Mouse (Mus musculus): ENCODE results near the gene Ddx58. TPM values are rescaled to one million over a fixed set of nuclear protein-coding genes. Genes with fewer than 3 reads are reported as not detected.

Gene Ddx58
- polyA plus RNA-seq, 1 experiment from 2014 or later, result 15.0 TPM

DNA sequence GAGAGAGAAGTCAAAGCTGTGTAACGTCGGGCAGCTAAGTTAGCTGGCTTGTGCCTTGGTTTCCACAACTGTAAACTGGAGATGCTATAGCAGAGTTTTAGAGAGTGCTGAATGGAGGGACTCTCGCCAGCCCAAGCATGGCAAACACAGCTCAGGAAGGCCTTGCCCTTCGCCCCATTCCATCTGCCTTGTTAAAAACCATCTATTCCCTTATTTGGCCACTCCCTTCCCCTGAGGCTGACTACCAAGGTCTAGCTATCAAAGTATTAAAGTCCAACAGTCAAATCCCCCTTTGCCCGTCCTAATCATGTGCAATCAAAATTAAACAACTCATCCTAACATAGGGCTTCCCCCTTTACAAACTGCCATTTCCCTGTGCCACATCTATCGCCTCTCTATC is 55.8 kb downstream of the Ddx58 start:
- H3K27me3 ChIP-seq, result no peaks in the 10 kb centered on the region
- no peak for TF ChIP-seq CTCF (IDR thresholded peaks at IDR 0.05)
- POLR2A ChIA-PET, result no interaction called here
- DNase-seq (ENCODE audit: low read depth, low spot score) (no peak), ATAC-seq (no peak)
- in situ Hi-C loops (cut with MboI; ENCODE audit: low pct_unique_long_range_greater_than_20kb), result loop anchor here (5.0 kb wide), 1 partner anchor 104 kb away; no protein-coding TSS in a partner anchor
- CTCF ChIA-PET, result interaction anchor here (1.2 to 3.6 kb wide), 6 partner anchors 8 to 103 kb away, joined by 3 to 18 read pairs (median 5); no protein-coding TSS in a partner anchor

DNA sequence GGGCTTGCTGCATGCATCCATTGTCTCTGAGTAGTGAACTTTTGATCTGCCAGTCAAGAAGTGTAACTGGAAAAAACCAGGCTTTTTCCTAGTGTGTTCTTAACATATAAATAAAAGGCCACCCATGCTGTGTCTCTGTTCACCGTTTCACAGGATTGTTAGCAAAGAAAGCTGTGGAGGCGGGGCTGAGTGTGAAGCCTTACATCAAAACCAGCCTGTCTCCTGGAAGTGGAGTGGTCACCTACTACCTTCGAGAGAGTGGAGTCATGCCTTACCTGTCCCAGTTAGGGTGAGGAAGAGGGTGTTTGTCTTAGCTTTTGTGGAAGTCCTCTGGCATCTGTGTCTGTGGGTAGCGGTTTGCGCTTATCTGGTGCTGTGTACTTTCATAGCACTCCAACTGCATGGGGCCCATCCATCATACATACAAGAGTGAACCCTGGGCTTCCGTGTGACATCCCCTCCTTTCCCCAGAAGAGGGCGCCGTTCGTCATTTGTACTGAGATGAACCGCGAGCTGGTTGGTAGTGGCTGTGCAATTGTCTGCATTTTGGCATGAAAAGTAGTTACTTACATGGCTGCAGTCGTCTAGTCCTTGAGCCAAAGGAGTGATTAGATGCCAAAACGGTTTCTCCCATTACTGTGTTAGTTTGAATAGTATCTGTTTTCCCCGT is 56.8 kb downstream of the Ddx58 start:
- no peak for DNase-seq (ENCODE audit: low read depth, low spot score)
- peak; percentile 62 for ATAC-seq
- no peak for TF ChIP-seq CTCF (IDR thresholded peaks at IDR 0.05)
- ChIA-PET POLR2A (no interaction called here), CTCF (interaction anchor here (0.7 to 3.6 kb wide), 10 partner anchors 9 to 107 kb away, joined by 3 to 18 read pairs (median 4); no protein-coding TSS in a partner anchor)
- no peaks in the 10 kb centered on the region for H3K27me3 ChIP-seq
- in situ Hi-C loops (cut with MboI; ENCODE audit: low pct_unique_long_range_greater_than_20kb), result loop anchor here (5.0 kb wide), 1 partner anchor 105 kb away; no protein-coding TSS in a partner anchor

DNA sequence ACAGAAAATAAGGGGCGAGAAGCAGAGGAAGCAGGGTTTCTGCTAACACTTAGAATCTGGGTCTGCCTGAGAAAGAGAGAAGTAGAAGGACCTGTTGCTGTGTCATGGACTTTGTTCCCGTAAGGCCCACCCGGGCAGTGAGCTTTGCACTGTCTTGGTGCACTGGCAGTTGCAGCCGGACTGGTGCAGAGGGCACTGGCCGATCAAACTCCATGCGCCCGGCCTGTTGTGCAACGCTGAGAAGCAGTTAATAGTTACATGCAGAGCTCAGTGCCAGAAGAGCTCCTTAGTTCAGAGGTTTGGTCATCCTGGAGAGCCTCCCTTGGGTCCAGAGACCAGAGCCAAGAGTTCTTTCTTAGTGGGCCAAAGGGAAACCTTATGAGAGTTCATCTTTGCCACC is 57.9 kb downstream of the Ddx58 start:
- in situ Hi-C loops (cut with MboI; ENCODE audit: low pct_unique_long_range_greater_than_20kb), result loop anchor here (5.0 kb wide), 1 partner anchor 106 kb away; no protein-coding TSS in a partner anchor
- CTCF ChIA-PET, result interaction anchor here (1.5 to 3.6 kb wide), 2 partner anchors 47 to 105 kb away, joined by 5 to 18 read pairs; no protein-coding TSS in a partner anchor

DNA sequence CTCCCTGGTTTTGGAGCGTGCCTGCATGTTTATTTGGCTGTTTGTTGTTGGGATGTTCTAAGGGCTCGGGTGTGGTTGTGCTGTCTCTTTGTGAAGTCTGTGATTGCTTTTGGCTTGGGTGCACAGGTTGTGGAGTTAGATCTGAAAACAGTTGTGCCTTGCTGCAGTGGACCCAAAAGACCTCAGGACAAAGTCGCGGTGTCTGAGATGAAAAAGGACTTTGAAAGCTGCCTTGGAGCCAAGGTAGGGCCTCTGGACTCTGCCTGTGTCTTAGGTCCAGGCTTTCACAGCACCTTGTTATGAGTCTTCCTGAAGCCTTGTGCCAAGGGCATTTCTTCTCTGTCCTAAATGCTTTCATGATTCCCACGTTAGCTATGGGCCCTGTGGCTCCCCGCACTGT is 59.6 kb downstream of the Ddx58 start:
- POLR2A ChIA-PET, result no interaction called here
- no peak for DNase-seq (ENCODE audit: low read depth, low spot score)
- no peaks in the 10 kb centered on the region for H3K27me3 ChIP-seq
- TF ChIP-seq CTCF (IDR thresholded peaks at IDR 0.05), result no peak
- CTCF ChIA-PET, result no interaction called here
- no peak for ATAC-seq
- in situ Hi-C loops (cut with MboI; ENCODE audit: low pct_unique_long_range_greater_than_20kb), result loop anchor here (5.0 kb wide), 1 partner anchor 107 kb away; no protein-coding TSS in a partner anchor

More for the DNA sequence above, 57.9 kb downstream of the Ddx58 start:
- H3K27me3 ChIP-seq, result no peaks in the 10 kb centered on the region
- POLR2A ChIA-PET, result no interaction called here
- no peak for TF ChIP-seq CTCF (IDR thresholded peaks at IDR 0.05)
- ATAC-seq, result peak; percentile 79
- DNase-seq (ENCODE audit: low read depth, low spot score), result peak; percentile 24

DNA sequence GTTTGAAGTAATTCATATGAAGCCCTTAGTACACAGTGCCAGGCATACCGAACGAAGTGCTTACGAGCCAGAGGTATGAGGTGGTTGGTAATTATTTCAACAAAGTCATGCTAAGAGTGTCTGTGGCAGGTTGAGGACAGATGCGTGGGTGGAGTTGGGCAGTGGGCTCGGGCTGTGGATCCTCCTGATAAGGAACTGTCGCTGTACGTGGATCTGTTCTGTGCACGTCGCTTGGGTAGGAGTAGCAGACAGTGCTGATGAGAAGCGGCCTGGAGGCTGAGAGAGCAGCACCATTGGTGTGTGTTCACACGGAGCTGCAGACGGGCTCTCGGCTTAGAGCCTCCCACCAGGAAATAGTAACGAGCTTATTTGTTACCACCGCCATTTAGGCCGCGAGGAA is 61.0 kb downstream of the Ddx58 start:
- ChIA-PET CTCF (no interaction called here), POLR2A (no interaction called here)
- TF ChIP-seq CTCF (IDR thresholded peaks at IDR 0.05), result no peak
- ATAC-seq, result no peak
- DNase-seq (ENCODE audit: low read depth, low spot score), result no peak
- H3K27me3 ChIP-seq, result no peaks in the 10 kb centered on the region
- in situ Hi-C loops (cut with MboI; ENCODE audit: low pct_unique_long_range_greater_than_20kb), result no loop called here

DNA sequence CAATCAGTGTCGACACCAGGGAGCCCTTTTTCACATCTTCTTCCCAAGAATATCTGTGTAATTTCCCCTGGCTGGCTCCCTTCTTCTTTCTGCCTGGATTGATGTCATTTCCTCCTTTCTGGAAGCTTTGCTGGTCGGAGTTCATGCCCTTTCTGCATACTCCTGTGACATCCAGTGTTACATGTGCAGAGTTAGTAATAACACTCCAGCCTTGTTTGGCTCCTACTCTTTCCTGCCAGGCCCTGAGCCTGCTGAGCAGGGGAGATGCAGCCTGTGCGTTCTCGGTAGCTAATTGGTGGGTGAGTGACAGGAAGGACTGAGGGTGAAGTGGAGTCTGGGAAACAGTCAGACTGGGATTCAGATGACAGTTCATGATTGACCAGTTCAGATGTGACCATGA is 65.3 kb downstream of the Ddx58 start:
- in situ Hi-C loops (cut with MboI; ENCODE audit: low pct_unique_long_range_greater_than_20kb), result no loop called here
- ChIA-PET POLR2A (no interaction called here), CTCF (no interaction called here)
- DNase-seq (ENCODE audit: low read depth, low spot score) (no peak), ATAC-seq (no peak)
- H3K27me3 ChIP-seq, result no peaks in the 10 kb centered on the region
- TF ChIP-seq CTCF (IDR thresholded peaks at IDR 0.05), result no peak

DNA sequence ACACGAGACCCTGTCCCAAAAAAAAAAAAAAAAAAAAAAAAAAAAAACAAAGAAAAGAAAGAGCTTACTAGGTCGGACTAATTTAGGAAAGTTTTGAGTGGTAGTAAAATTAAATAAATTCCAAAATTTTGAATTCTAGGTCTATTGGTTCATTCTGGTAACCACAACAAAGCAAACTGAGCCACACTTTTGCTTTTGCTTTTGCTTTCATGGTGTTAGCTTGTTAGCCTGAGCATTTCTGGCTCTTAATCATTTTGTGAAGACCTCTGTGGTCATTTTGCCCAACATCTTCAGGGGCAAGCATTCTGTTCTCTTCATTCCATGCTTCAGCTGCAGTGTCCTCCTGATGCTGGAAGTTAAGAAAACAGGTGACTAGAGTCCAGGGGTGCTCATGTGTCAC is 67.3 kb downstream of the Ddx58 start:
- no peak for TF ChIP-seq CTCF (IDR thresholded peaks at IDR 0.05)
- CTCF ChIA-PET, result interaction anchor here (1.5 kb wide), 1 partner anchor 11 kb away, joined by 4 read pairs; no protein-coding TSS in a partner anchor
- H3K27me3 ChIP-seq, result no peaks in the 10 kb centered on the region
- DNase-seq (ENCODE audit: low read depth, low spot score) (no peak), ATAC-seq (no peak)
- in situ Hi-C loops (cut with MboI; ENCODE audit: low pct_unique_long_range_greater_than_20kb), result no loop called here
- POLR2A ChIA-PET, result no interaction called here

DNA sequence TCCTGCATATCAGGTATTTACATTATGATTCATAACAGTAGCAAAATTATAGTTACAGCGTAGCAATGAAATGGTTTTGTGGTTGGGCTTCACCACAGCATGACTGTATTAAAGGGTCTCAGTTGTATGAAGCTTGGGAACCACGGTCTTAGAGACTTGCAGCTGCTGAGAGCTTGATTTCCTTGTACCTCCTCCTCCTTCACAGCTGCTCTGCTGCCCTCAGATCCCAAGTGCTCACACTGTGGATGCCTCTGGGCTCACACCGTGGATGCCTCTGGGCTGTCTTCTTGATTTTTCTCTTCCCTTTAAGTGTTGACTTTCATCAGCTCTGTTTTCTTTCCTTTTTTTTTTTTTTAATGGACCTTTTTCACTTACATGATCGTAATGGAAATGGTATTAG is 68.2 kb downstream of the Ddx58 start:
- no peak for TF ChIP-seq CTCF (IDR thresholded peaks at IDR 0.05)
- ChIA-PET CTCF (interaction anchor here (1.5 kb wide), 1 partner anchor 12 kb away, joined by 4 read pairs; no protein-coding TSS in a partner anchor), POLR2A (no interaction called here)
- DNase-seq (ENCODE audit: low read depth, low spot score), result no peak
- ATAC-seq, result no peak
- in situ Hi-C loops (cut with MboI; ENCODE audit: low pct_unique_long_range_greater_than_20kb), result no loop called here
- H3K27me3 ChIP-seq, result no peaks in the 10 kb centered on the region

DNA sequence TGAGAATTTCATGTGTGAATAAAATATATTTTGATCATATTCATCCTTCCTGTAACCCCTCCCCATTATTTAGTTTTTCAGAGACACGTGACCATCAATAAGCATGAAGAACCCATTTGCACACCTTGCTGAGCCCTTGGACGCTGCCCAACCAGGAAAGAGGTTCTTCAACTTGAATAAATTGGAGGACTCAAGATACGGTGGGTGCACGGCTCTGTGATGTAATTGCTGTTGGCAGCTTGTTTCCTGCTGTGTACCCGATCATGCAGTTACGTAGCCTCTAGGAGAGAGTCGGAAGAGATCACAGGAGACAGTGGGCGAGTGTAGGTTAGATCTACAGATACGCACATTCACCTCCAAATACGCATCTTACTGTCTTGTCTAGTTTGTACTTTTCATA is 76.0 kb downstream of the Ddx58 start:
- no peaks in the 10 kb centered on the region for H3K27me3 ChIP-seq
- DNase-seq (ENCODE audit: low read depth, low spot score) (no peak), ATAC-seq (no peak)
- ChIA-PET CTCF (no interaction called here), POLR2A (no interaction called here)
- TF ChIP-seq CTCF (IDR thresholded peaks at IDR 0.05), result no peak
- in situ Hi-C loops (cut with MboI; ENCODE audit: low pct_unique_long_range_greater_than_20kb), result no loop called here

DNA sequence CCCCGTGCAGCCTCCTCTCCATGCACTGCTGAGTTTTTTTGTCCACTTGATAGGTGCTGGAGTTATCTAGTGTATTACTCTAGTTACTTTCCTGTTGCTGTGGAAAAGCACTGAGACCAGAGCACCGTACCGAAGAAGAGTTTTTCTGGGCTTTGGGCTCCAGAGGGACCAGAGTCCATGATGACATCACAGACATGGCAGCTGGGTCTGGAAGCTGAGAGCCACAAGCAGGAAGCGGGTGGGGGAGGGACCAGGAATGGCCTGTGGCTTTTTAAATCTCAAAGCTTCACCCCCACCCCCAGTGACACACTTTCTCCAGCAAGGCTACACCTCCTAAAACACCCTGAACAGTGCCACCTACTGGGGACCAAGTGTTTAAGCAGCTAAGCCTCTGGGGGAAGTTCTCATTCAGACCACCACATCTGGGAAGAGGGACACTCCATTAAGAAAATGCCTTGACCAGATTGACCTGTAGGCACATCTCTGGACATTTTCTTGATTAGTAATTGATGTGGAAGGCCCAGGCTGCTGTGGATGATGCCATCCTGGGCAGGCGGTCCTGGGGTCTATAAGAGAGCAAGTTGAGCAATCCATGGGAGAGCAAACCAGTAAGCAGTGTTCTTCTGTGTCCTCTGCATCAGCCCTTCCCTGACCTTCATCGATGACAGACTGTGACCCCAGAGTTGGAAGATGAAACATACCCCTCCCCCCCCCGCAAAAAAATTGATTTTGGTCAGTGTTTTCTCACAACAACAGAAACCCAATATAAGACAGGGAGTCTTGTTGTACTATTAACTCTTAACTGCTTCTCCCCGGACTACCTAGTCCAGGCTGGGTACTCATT is 78.8 kb downstream of the Ddx58 start:
- POLR2A ChIA-PET, result no interaction called here
- CTCF ChIA-PET, result interaction anchor here (1.6 kb wide), 1 partner anchor 10 kb away, joined by 5 read pairs; no protein-coding TSS in a partner anchor
- DNase-seq (ENCODE audit: low read depth, low spot score) (no peak), ATAC-seq (no peak)
- no peaks in the 10 kb centered on the region for H3K27me3 ChIP-seq
- in situ Hi-C loops (cut with MboI; ENCODE audit: low pct_unique_long_range_greater_than_20kb), result no loop called here
- no peak for TF ChIP-seq CTCF (IDR thresholded peaks at IDR 0.05)

DNA sequence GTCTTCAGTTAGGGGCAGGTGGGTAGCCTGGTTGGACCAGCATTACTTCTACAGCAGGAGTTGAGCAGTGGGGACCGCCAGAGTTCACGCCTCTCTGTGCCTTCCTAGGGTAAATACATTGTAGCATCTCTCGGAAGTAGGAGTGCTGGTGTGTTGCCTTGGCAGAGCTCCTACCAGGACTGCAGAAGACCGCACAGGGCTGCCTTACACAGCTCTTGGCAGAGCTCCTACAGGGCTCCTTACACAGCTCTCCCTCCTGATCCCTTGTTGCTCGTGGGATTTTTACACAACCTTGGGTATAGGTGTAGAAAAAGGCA is 81.4 kb downstream of the Ddx58 start:
- in situ Hi-C loops (cut with MboI; ENCODE audit: low pct_unique_long_range_greater_than_20kb), result no loop called here
- DNase-seq (ENCODE audit: low read depth, low spot score), result no peak
- CTCF ChIA-PET, result interaction anchor here (0.8 to 1.2 kb wide), 2 partner anchors 23 to 25 kb away, joined by 3 read pairs; no protein-coding TSS in a partner anchor
- TF ChIP-seq CTCF (IDR thresholded peaks at IDR 0.05), result no peak
- no peaks in the 10 kb centered on the region for H3K27me3 ChIP-seq
- POLR2A ChIA-PET, result no interaction called here
- no peak for ATAC-seq
